Mouse (Mus musculus) left cerebral cortex, postnatal 10 days (tissue): Measurements from ENCODE around the gene Cenpp. TPM values are rescaled to one million over a fixed set of nuclear protein-coding genes. Genes with fewer than 3 reads are reported as not detected.
A peak's percentile ranks its signal among the peaks of the same experiment; 100 is the strongest.

Source experiments
- DNase-seq, 2 experiments: peaks; one replicate each; pipeline ENCODE4 v3.0.0; 2021 to 2022; ENCODE audit warnings: low spot score in 2 of 2, mixed read lengths in 1 of 2; ENCODE audit errors: extremely low spot score in 1 of 2
- intact Hi-C: fragments of 180-260 bp; cut with DNase I; formaldehyde crosslinking; loops from one replicate; pipeline ENCODE4 v1.15.1; 2025
- total RNA-seq, 2 experiments: library from RNA; stranded (reverse); gene quantifications; 2 replicates each; pipeline ENCODE4 v1.2.3; 2021

Gene Cenpp
- total RNA-seq, 2 experiments from 2014 or later = 1.5 to 1.6 TPM

GRCm38 (mm10) chr13:49471981-49472675 lies 180.5 kb downstream of the Cenpp start:
- DNase-seq = no peak
- intact Hi-C loops = no loop called here

GRCm38 (mm10) chr13:49470806-49471205 lies 181.8 kb downstream of the Cenpp start:
- DNase-seq = no peak
- intact Hi-C loops = no loop called here

- intact Hi-C loops = no loop called here
- DNase-seq = no peak
These were observed 182.3 kb downstream of the Cenpp start for GRCm38 (mm10) chr13:49470319-49470718.

- intact Hi-C loops = no loop called here
- DNase-seq = no peak
These were observed 183.6 kb downstream of the Cenpp start for GRCm38 (mm10) chr13:49469002-49469401.

- no peak for DNase-seq
- intact Hi-C loops = no loop called here
These were observed 185.0 kb downstream of the Cenpp start for GRCm38 (mm10) chr13:49467585-49467984.

GRCm38 (mm10) chr13:49466393-49467075 lies 186.1 kb downstream of the Cenpp start:
- intact Hi-C loops = no loop called here
- peak in 1 of 2 experiments; percentile 62 for DNase-seq

GRCm38 (mm10) chr13:49465875-49466274 lies 186.7 kb downstream of the Cenpp start:
- intact Hi-C loops = no loop called here

GRCm38 (mm10) chr13:49462921-49463320 lies 189.7 kb downstream of the Cenpp start:
- intact Hi-C loops = no loop called here
- no peak for DNase-seq

More at GRCm38 (mm10) chr13:49465875-49466274, 186.7 kb downstream of the Cenpp start:
- DNase-seq = no peak

- intact Hi-C loops = no loop called here
These were observed 191.0 kb downstream of the Cenpp start for GRCm38 (mm10) chr13:49461458-49462132.

GRCm38 (mm10) chr13:49460692-49461414 lies 191.7 kb downstream of the Cenpp start:
- intact Hi-C loops = no loop called here
- no peak for DNase-seq

More at GRCm38 (mm10) chr13:49461458-49462132, 191.0 kb downstream of the Cenpp start:
- DNase-seq = no peak

- intact Hi-C loops = no loop called here
These were observed 192.3 kb downstream of the Cenpp start for GRCm38 (mm10) chr13:49460276-49460675.

GRCm38 (mm10) chr13:49449318-49449749 lies 203.3 kb downstream of the Cenpp start:
- intact Hi-C loops = loop anchor here (1.0 kb wide), 1 partner anchor 196 kb away; no protein-coding TSS in a partner anchor
- DNase-seq = peak; percentile 61 to 87

More at GRCm38 (mm10) chr13:49460276-49460675, 192.3 kb downstream of the Cenpp start:
- no peak for DNase-seq

- intact Hi-C loops = no loop called here
These were observed 208.1 kb downstream of the Cenpp start for GRCm38 (mm10) chr13:49444451-49444850.

GRCm38 (mm10) chr13:49436170-49436569 lies 216.4 kb downstream of the Cenpp start:
- no peak for DNase-seq
- intact Hi-C loops = no loop called here

More at GRCm38 (mm10) chr13:49444451-49444850, 208.1 kb downstream of the Cenpp start:
- DNase-seq = no peak

- no peak for DNase-seq
- intact Hi-C loops = no loop called here
These were observed 216.8 kb downstream of the Cenpp start for GRCm38 (mm10) chr13:49435745-49436144.

GRCm38 (mm10) chr13:49433268-49434029 lies 219.1 kb downstream of the Cenpp start:
- intact Hi-C loops = no loop called here
- no peak for DNase-seq

GRCm38 (mm10) chr13:49430529-49430928 lies 222.1 kb downstream of the Cenpp start:
- intact Hi-C loops = no loop called here

GRCm38 (mm10) chr13:49428042-49428675 lies 224.4 kb downstream of the Cenpp start:
- no peak for DNase-seq
- intact Hi-C loops = no loop called here

More at GRCm38 (mm10) chr13:49430529-49430928, 222.1 kb downstream of the Cenpp start:
- DNase-seq = no peak
